Mouse (Mus musculus) frontal cortex, postnatal 36 days (tissue): Measurements from ENCODE around the gene Cdc14b.
"Not testable (repeated sequence)": the region's sequence is repeated elsewhere in the genome, so short reads cannot be mapped to it uniquely, and the experiment has no call there.

Source experiments
- DNase-seq, 2 experiments: peaks; one replicate each; pipeline ENCODE4 v3.0.0; 2022; ENCODE audit warnings: low spot score in 2 of 2

Gene Cdc14b

GRCm38 (mm10) chr13:64273891-64274844 lies 922 bp downstream of the Cdc14b start:
- peak; percentile 27 to 31 for DNase-seq

GRCm38 (mm10) chr13:64273352-64273751 lies 1.7 kb downstream of the Cdc14b start:
- no peak for DNase-seq

GRCm38 (mm10) chr13:64268384-64268783 lies 6.7 kb downstream of the Cdc14b start:
- no peak for DNase-seq

DNA sequence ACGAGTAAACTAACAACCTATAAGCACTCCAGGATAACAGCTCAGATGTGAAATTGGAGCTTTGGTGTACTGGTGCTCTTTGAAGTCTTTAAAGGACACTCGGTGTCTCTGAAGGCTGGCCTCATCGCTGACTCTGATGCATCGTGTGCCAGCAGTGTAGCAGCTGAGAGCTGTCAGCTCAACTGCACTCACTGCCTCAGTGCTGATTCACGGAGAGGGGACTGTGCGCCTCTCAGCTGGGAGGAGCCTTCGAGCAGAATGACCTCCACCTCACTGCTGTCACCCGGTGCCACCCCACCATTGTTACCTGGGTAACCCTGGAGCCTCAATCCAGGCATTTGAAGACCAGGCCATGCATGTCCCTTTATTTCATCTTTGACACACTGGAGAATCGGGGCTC lies 7.9 kb downstream of the Cdc14b start:
- no peak for DNase-seq

DNA sequence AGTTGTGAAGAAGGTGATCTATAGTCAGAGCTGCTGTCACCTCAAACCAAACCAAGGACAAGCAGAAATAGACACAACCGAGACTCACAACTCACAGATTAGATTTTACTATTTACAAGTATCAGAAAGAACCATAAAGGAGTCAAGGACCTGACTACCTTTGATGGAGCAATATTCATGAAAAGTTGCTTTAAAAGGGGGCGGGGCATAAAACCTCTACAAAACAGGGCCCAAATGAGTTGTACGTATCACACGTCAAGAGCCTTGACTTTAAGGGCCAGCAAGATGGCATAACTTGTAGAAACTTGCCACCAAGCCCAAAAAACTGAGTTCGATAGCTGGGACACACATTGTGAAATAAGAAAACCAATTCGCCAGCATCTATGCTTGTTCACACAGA lies 10.5 kb downstream of the Cdc14b start:
- DNase-seq, result no peak

- no peak for DNase-seq
Measured at GRCm38 (mm10) chr13:64259903-64260302, 15.2 kb downstream of the Cdc14b start.

DNA sequence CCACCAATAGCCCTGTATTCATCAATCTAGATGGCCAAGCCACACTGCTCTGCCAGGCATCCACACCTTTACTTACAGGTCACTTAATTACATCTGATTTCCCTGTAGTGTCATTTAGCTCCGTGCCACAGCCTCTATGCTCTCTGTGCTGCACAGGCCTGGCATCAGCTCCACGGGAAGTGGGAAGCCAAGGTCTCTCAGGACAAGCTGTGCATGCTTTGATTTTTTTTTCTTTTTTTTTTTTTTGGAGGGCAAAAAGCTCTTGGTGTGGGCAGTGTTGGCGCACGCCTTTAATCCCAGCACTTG lies 16.6 kb downstream of the Cdc14b start:
- no peak for DNase-seq

- DNase-seq, result no peak
Measured at GRCm38 (mm10) chr13:64257814-64258515, 17.1 kb downstream of the Cdc14b start.

GRCm38 (mm10) chr13:64257010-64257813 lies 17.9 kb downstream of the Cdc14b start:
- no peak for DNase-seq

DNA sequence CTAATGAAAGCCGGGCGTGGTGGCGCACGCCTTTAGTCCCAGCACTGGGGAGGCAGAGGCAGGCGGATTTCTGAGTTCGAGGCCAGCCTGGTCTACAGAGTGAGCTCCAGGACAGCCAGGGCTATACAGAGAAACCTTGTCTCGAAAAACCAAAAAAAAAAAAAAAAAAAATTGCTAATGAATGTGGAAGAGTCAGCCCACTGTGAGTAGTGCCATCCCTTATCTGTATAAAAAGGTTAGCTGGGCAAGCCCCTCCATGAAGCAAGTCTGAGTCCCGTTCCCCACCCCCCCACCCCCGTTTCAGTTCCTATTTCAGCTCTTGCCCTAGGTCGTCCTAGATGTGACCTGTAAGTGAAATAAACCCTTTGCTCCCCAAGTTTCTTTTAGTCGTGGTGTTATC lies 20.9 kb downstream of the Cdc14b start:
- not testable (repeated sequence) for DNase-seq

DNA sequence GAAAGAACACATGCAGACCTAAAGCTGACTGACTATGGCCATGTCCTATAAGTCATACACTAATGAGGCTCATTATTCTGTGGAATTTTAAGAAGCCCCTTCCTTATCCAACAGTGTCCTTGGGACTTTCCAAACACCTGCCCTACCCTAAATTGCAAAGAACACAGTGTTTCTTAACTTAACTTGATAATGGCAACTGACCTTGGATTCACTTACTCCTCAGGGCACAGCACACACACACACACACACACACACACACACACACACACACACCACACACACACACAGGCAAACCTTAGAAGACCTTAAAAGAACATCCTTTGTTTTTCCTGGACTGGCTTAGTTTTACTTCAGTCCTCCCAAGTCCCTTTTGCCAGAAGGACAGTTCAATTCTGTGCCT lies 21.4 kb downstream of the Cdc14b start:
- no peak for DNase-seq

DNA sequence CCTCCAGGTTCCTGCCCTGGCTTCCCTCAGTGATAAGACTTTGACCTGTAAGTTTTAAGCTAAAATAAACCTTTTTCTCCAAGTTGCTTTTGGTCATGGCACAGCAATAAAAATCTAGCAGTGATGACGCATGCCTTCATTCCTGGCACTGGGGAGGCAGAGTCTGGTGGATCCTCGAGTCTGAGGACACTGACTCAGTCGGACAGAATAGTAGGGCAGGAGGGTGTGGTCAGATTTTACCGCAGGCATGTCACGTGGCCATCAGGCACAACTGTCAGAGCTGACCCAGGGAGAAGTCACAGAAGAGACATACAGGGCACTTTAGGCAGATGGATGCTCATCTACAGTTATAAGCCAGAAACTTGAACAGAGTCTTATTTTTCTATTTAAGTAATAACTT lies 22.9 kb downstream of the Cdc14b start:
- DNase-seq, result no peak

- DNase-seq, result no peak
Measured at GRCm38 (mm10) chr13:64250363-64250762, 24.7 kb downstream of the Cdc14b start.

- DNase-seq, result peak; percentile 76 to 78
Measured at GRCm38 (mm10) chr13:64248775-64249524, 26.1 kb downstream of the Cdc14b start.

GRCm38 (mm10) chr13:64248161-64248774 lies 26.8 kb downstream of the Cdc14b start:
- no peak for DNase-seq

DNA sequence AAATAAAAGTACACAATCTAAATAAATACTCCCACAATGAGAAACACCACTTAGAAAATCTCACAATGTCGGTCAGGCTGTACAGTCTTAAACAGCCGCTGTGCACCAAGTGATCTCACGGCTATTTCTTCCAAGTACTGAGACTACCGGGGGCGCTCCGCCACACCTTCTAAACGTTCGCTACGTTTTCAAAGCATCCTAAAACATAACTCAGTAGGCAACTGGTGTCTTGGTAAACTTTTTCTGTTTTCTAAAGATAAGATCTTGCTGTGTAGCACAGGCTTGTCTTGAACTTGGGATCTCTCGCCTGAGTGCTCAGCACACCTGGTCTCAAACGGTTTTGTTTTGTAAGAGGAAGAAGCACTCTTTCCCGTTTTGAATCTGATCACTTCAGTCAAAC lies 29.0 kb downstream of the Cdc14b start:
- no peak for DNase-seq

- DNase-seq, result no peak
Measured at GRCm38 (mm10) chr13:64244685-64245261, 30.3 kb downstream of the Cdc14b start.

- DNase-seq, result no peak
Measured at GRCm38 (mm10) chr13:64242721-64243120, 32.4 kb downstream of the Cdc14b start.

GRCm38 (mm10) chr13:64240626-64241025 lies 34.5 kb downstream of the Cdc14b start:
- no peak for DNase-seq

- no peak for DNase-seq
Measured at GRCm38 (mm10) chr13:64237681-64238157, 37.4 kb downstream of the Cdc14b start.
